Mouse (Mus musculus): ENCODE data around the gene Rab38. TPM values are rescaled to one million over a fixed set of nuclear protein-coding genes. Genes with fewer than 3 reads are reported as not detected.

The Rab38 gene
- polyA plus RNA-seq, 1 experiment from 2014 or later = 0.61 TPM

DNA sequence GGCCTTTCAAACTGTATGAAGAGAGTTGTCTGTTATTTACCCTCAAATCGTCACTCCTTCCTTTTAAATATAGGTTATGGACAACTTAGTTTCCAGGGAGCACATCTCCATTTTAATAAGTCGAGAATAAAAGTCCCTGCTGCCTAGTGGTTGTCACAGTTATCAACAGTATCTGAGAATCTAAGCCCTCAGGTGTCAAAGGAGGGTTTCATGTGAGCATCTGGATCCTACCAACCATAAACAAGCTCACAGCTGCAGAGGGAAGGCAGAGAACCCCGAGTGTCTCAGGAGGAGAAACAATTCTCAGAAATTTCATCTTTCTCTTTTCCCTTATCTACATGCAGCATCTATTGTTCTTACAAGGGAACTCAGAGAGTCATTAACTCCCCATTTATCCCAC, 106.7 kb downstream of the Rab38 start:
- Histone ChIP-seq H3K4me1 (no peaks in the 10 kb centered on the region), H3K4me2 (no peak overlapping the region), H3K4me3 (no peak overlapping the region), H3K27ac (no peak overlapping the region), H3K27me3 (no peaks in the 10 kb centered on the region), H3K36me3 (ENCODE audit: poor library complexity, severe bottlenecking) (no peaks in the 10 kb centered on the region), H3K9ac (no peak overlapping the region), H3K9me3 (replicated peaks) (no peaks in the 10 kb centered on the region)
- ATAC-seq = no peak
- 79% methylated on average over 3 of the region's 3 CpGs for WGBS

Other genes with a start within 250 kb of the Rab38 start
- gene Ctsc, start 152.2 kb upstream of the Rab38 start, polyA plus RNA-seq (2015; fragmentation: Nextera tagmentation; extraction: Ambion mirVana) = 10.1 and 11.2 TPM in 2 replicates